Mouse (Mus musculus) CH12.LX (cell line): Measurements from ENCODE around the gene Irs2. TPM values are rescaled to one million over a fixed set of nuclear protein-coding genes. Genes with fewer than 3 reads are reported as not detected.

Source experiments
- DNase-seq: peaks from one replicate; pipeline ENCODE4 v3.0.0-alpha.2; 2013; ENCODE audit errors: extremely low read depth
- H3K27ac ChIP-seq: 2 replicates; pipeline ENCODE4 v1.5.1; 2012; ENCODE audit warnings: low read depth, mild to moderate bottlenecking, control low read depth, moderate library complexity; ENCODE audit not compliant: insufficient read depth
- H3K27me3 ChIP-seq: replicated peaks from 2 replicates; pipeline ENCODE3; 2012; ENCODE audit warnings: inconsistent platforms
- H3K36me3 ChIP-seq, 2 experiments: replicated peaks in 1 of 2; 2 replicates each; pipeline versions ENCODE3 to v1.6.1; 2012; ENCODE audit warnings: inconsistent platforms in 1 of 2, low read length in 1 of 2, mild to moderate bottlenecking in 1 of 2, mixed read lengths in 1 of 2, moderate library complexity in 1 of 2; ENCODE audit not compliant: control insufficient read depth in 1 of 2, insufficient read depth in 1 of 2
- H3K4me1 ChIP-seq, 2 experiments: 2 replicates each; pipeline ENCODE4 v1.6.1; 2012; ENCODE audit warnings: inconsistent platforms in 1 of 2, moderate library complexity in 1 of 2; ENCODE audit not compliant: insufficient read depth in 2 of 2, control insufficient read depth in 1 of 2
- H3K4me2 ChIP-seq: 2 replicates; pipeline ENCODE4 v1.6.1; 2012; ENCODE audit warnings: low read depth, mild to moderate bottlenecking, control low read depth; ENCODE audit not compliant: poor library complexity, insufficient read depth, severe bottlenecking
- H3K4me3 ChIP-seq, 3 experiments: fragments of 150-350 bp in 1 of 3; sonication (generic) in 1 of 3; replicated peaks in 1 of 3; 2 replicates each; pipeline versions ENCODE3 to v1.5.1; 2011 to 2012; ENCODE audit warnings: low read depth in 2 of 3, low read length in 2 of 3, mild to moderate bottlenecking in 2 of 3, moderate library complexity in 2 of 3, control low read depth in 1 of 3, improper control_type of control experiment in 1 of 3, inconsistent platforms in 1 of 3, mixed read lengths in 1 of 3; ENCODE audit not compliant: poor library complexity in 1 of 3
- H3K79me2 ChIP-seq: replicated peaks from 2 replicates; pipeline ENCODE4 v1.6.1; 2012; ENCODE audit warnings: mild to moderate bottlenecking, moderate library complexity; ENCODE audit not compliant: control insufficient read depth, poor library complexity, insufficient read depth, severe bottlenecking; ENCODE audit errors: extremely low read depth
- H3K9ac ChIP-seq: 2 replicates; pipeline ENCODE4 v1.6.1; 2012; ENCODE audit warnings: low read depth, mild to moderate bottlenecking, control low read depth, moderate library complexity; ENCODE audit not compliant: insufficient read depth
- H3K9me3 ChIP-seq: replicated peaks from 2 replicates; pipeline ENCODE3; 2012; ENCODE audit warnings: low read length, inconsistent platforms, mixed read lengths
- CHD1 ChIP-seq: IDR thresholded peaks from 2 replicates; pipeline ENCODE4 v1.6.1; 2012; ENCODE audit warnings: low read depth, low read length, improper control_type of control experiment, inconsistent platforms
- ETS1 ChIP-seq: conservative IDR thresholded peaks from 2 replicates; pipeline ENCODE4 v1.6.1; 2012; ENCODE audit warnings: low read depth, mild to moderate bottlenecking, inconsistent platforms, low read length, improper control_type of control experiment, moderate library complexity
- GABPA ChIP-seq: IDR thresholded peaks from 2 replicates; pipeline ENCODE4 v1.6.1; 2012; ENCODE audit warnings: low read depth, low read length, improper control_type of control experiment, inconsistent platforms; ENCODE audit not compliant: insufficient replicate concordance
- HCFC1 ChIP-seq: IDR thresholded peaks from 2 replicates; pipeline ENCODE4 v1.6.1; 2012; ENCODE audit warnings: low read depth, mild to moderate bottlenecking, inconsistent platforms, low read length, improper control_type of control experiment
- JUN ChIP-seq: IDR thresholded peaks from 2 replicates; pipeline ENCODE4 v1.6.1; 2011; ENCODE audit warnings: low read depth, mild to moderate bottlenecking, low read length, improper control_type of control experiment, moderate library complexity; ENCODE audit not compliant: insufficient read depth
- MAX ChIP-seq: IDR thresholded peaks from 2 replicates; pipeline ENCODE4 v1.6.1; 2011; ENCODE audit warnings: low read length, improper control_type of control experiment
- MAZ ChIP-seq: IDR thresholded peaks from 2 replicates; pipeline ENCODE4 v1.6.1; 2012; ENCODE audit warnings: low read depth, mild to moderate bottlenecking, inconsistent platforms, low read length, improper control_type of control experiment, moderate library complexity
- MEF2A ChIP-seq: IDR thresholded peaks from 2 replicates; pipeline ENCODE4 v1.6.1; 2014; ENCODE audit warnings: low read depth, mild to moderate bottlenecking, inconsistent platforms, low read length, improper control_type of control experiment, borderline replicate concordance
- POLR2A ChIP-seq: IDR thresholded peaks from 2 replicates; pipeline ENCODE4 v1.6.1; 2011; ENCODE audit warnings: low read depth, mild to moderate bottlenecking, improper control_type of control experiment, low read length
- RAD21 ChIP-seq: IDR thresholded peaks from 2 replicates; pipeline ENCODE4 v1.6.1; 2011; ENCODE audit warnings: low read depth, mild to moderate bottlenecking, low read length, improper control_type of control experiment, moderate library complexity
- RCOR1 ChIP-seq: conservative IDR thresholded peaks from 2 replicates; pipeline ENCODE4 v1.6.1; 2012; ENCODE audit warnings: low read depth, mild to moderate bottlenecking, inconsistent platforms, low read length, improper control_type of control experiment
- SIN3A ChIP-seq: IDR thresholded peaks from 2 replicates; pipeline ENCODE4 v1.6.1; 2012; ENCODE audit warnings: low read length, improper control_type of control experiment, inconsistent platforms
- TCF12 ChIP-seq: IDR thresholded peaks from 2 replicates; pipeline ENCODE4 v1.6.1; 2014; ENCODE audit warnings: low read depth, mild to moderate bottlenecking, inconsistent platforms, low read length, improper control_type of control experiment
- UBTF ChIP-seq: IDR thresholded peaks from 2 replicates; pipeline ENCODE4 v1.6.1; 2012; ENCODE audit warnings: low read depth, mild to moderate bottlenecking, inconsistent platforms, low read length, improper control_type of control experiment, moderate library complexity
- USF1 ChIP-seq: IDR thresholded peaks from 2 replicates; pipeline ENCODE4 v1.6.1; 2014; ENCODE audit warnings: low read depth, mild to moderate bottlenecking, inconsistent platforms, low read length, improper control_type of control experiment
- USF2 ChIP-seq: conservative IDR thresholded peaks from 2 replicates; pipeline ENCODE4 v1.6.1; 2011; ENCODE audit warnings: low read depth, low read length, improper control_type of control experiment
- ZC3H11A ChIP-seq: IDR thresholded peaks from 2 replicates; pipeline ENCODE4 v1.6.1; 2012; ENCODE audit warnings: low read depth, mild to moderate bottlenecking, inconsistent platforms, low read length, improper control_type of control experiment
- ZKSCAN1 ChIP-seq: IDR thresholded peaks from 2 replicates; pipeline ENCODE4 v1.6.1; 2012; ENCODE audit warnings: low read depth, inconsistent platforms, low read length, improper control_type of control experiment, borderline replicate concordance
- ZMIZ1 ChIP-seq: IDR thresholded peaks from 2 replicates; pipeline ENCODE4 v1.6.1; 2012; ENCODE audit warnings: low read depth, mild to moderate bottlenecking, inconsistent platforms, low read length, improper control_type of control experiment
- ZNF384 ChIP-seq: IDR thresholded peaks from 2 replicates; pipeline ENCODE4 v1.6.1; 2012; ENCODE audit warnings: low read depth, low read length, improper control_type of control experiment, inconsistent platforms
- dilution Hi-C: fragments of 300-500 bp; cut with MboI; formaldehyde crosslinking; loops from 2 replicates; pipeline ENCODE4 v1.14.3; 2020; ENCODE audit warnings: low sequenced_read_pairs; ENCODE audit not compliant: extremely low pct_unique_long_range_greater_than_20kb, extremely low pct_ligation_motif_present
- in situ Hi-C: fragments of 300-500 bp; cut with MboI; formaldehyde crosslinking; loops from 3 replicates; pipeline ENCODE4 v1.14.3; 2019; ENCODE audit warnings: low sequenced_read_pairs, low pct_ligation_motif_present, low pct_unique_long_range_greater_than_20kb, mixed read lengths
- polyA plus RNA-seq: library from polyadenylated mRNA; unstranded; fragments of >175 nt; gene quantifications from 2 replicates; pipeline ENCODE4 v1.2.1, GENCODE M21; 2012; ENCODE audit warnings: low read depth; ENCODE audit not compliant: insufficient read length
- total RNA-seq, 2 experiments: library from RNA; depleted of rRNA; stranded (reverse); fragments of 300-350 nt in 1 of 2; fragments of >200 nt in 1 of 2; gene quantifications; 2 replicates each; pipeline ENCODE4 v1.2.3; 2012 to 2014

The Irs2 gene
- total and polyA plus RNA-seq, 3 experiments: 0.24 to 1.1 TPM; not detected in 1

DNA sequence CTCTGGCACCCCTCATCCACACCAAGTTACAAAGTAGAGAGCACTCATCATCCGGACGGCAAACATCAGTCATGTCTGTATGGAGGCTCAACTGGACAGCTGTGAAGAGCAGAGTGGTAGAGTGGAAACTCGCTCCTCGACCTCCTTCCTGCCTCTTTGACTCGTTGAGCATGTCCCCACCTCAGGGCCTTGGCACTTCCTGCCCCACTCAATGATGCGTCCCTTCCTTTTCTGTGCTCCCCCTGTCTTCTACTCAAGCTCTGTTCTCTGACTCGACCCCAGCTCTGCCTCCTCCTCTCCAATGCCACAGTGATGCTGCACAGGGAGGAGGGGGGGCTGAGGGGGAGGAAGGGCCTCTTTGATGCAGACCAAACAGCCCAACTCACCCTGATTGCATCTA, 28.3 kb downstream of the Irs2 start:
- Histone ChIP-seq H3K36me3 (no peaks in the 10 kb centered on the region), H3K9me3 (no peaks in the 10 kb centered on the region), H3K27me3 (no peaks in the 10 kb centered on the region), H3K79me2 (no peaks in the 10 kb centered on the region), H3K4me1 (peaks cover 0 to 18% of the 10 kb centered on the region in 2 experiments; a peak in 2 of 4 replicates), H3K4me2 (no peak overlapping the region), H3K27ac (no peak overlapping the region), H3K9ac (no peak overlapping the region), H3K4me3 (no peak overlapping the region)
- in situ Hi-C loops (no loop called here), dilution Hi-C loops (no loop called here)
- DNase-seq: no peak
- TF ChIP-seq SIN3A (no peak), UBTF (no peak), ZMIZ1 (no peak), MEF2A (no peak), ZC3H11A (no peak), RAD21 (no peak)

DNA sequence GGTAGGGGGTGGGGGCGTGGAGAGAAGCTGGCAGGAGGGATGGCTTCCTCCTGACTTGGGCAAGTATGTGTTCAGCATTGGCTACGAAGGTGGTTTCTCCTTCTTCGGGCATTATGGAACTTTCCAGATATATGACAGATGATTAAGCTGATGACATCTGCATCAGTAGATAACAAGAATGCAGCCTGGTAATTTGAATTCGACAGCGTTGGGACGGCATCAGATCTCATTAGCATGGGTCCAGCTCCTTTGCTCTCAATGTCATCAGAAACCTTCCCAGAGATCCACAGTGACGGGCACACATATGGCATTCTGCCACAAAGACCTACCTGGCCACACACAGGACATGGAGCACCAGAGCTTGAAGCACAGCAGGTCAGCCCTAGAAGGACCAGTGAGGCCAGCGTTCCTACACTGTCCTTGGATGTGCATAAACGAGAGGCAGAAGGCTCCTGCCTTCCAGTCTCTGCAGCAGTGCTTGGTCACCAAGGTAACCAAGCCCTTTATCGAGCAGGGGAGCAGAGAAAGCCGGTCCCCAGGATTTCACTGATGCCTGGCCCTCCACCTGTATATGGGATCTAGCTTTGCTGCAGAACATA, 29.0 kb downstream of the Irs2 start:
- TF ChIP-seq MAZ (no peak), ZKSCAN1 (no peak), GABPA (no peak), HCFC1 (no peak), ZC3H11A (no peak), ETS1 (no peak), RCOR1 (no peak), JUN (no peak), USF1 (no peak), POLR2A (no peak), MAX (no peak), ZMIZ1 (no peak), TCF12 (no peak), CHD1 (no peak), ZNF384 (no peak), USF2 (no peak), RAD21 (no peak)
- in situ Hi-C loops: no loop called here
- Histone ChIP-seq H3K4me1 (peaks cover 0 to 17% of the 10 kb centered on the region in 2 experiments; a peak in 2 of 4 replicates), H3K27me3 (no peaks in the 10 kb centered on the region), H3K9ac (no peak overlapping the region), H3K4me2 (no peak overlapping the region), H3K27ac (no peak overlapping the region), H3K79me2 (no peaks in the 10 kb centered on the region), H3K9me3 (no peaks in the 10 kb centered on the region), H3K36me3 (no peaks in the 10 kb centered on the region), H3K4me3 (no peak overlapping the region)
- DNase-seq: no peak
- dilution Hi-C loops: no loop called here
